Mouse (Mus musculus) G1E-ER4 (cell line): ENCODE measurements around the gene Rnase13. TPM values are rescaled to one million over a fixed set of nuclear protein-coding genes. Genes with fewer than 3 reads are reported as not detected.

Experiments
- GATA1 ChIP-seq: IDR thresholded peaks from one replicate; pipeline ENCODE4 v1.8.0; 2012; ENCODE audit warnings: low read length, inconsistent platforms
- polyA plus RNA-seq: library from polyadenylated mRNA; stranded (reverse); fragments of >175 nt; gene quantifications from 2 replicates; pipeline ENCODE4 v1.2.3, GENCODE M21; 2012

The Rnase13 gene
- not detected in 2 replicates for polyA plus RNA-seq

- no peak for TF ChIP-seq GATA1
Observed at GRCm38 (mm10) chr14:51922571-51922865, at the start of gene Rnase13. Rnase13 (minus strand) TSS chr14:51922773.

GRCm38 (mm10) chr14:51967400-51967799 is 44.8 kb upstream of the Rnase13 start:
- no peak for TF ChIP-seq GATA1

- TF ChIP-seq GATA1: no peak
Observed at GRCm38 (mm10) chr14:51960316-51960715, 37.7 kb upstream of the Rnase13 start.

- no peak for TF ChIP-seq GATA1
Observed at GRCm38 (mm10) chr14:51943336-51943735, 20.8 kb upstream of the Rnase13 start.

GRCm38 (mm10) chr14:51942236-51942635 is 19.7 kb upstream of the Rnase13 start:
- TF ChIP-seq GATA1: no peak

- TF ChIP-seq GATA1: no peak
Observed at GRCm38 (mm10) chr14:51941577-51941976, 19.0 kb upstream of the Rnase13 start.

- TF ChIP-seq GATA1: no peak
Observed at GRCm38 (mm10) chr14:51940944-51941560, 18.5 kb upstream of the Rnase13 start.

GRCm38 (mm10) chr14:51939005-51939404 is 16.4 kb upstream of the Rnase13 start:
- TF ChIP-seq GATA1: no peak

- no peak for TF ChIP-seq GATA1
Observed at GRCm38 (mm10) chr14:51932092-51933020, 9.8 kb upstream of the Rnase13 start.

GRCm38 (mm10) chr14:51930824-51931223 is 8.3 kb upstream of the Rnase13 start:
- no peak for TF ChIP-seq GATA1

GRCm38 (mm10) chr14:51929968-51930367 is 7.4 kb upstream of the Rnase13 start:
- no peak for TF ChIP-seq GATA1

- TF ChIP-seq GATA1: no peak
Observed at GRCm38 (mm10) chr14:51929309-51929943, 6.9 kb upstream of the Rnase13 start.

- TF ChIP-seq GATA1: no peak
Observed at GRCm38 (mm10) chr14:51923492-51923891, 919 bp upstream of the Rnase13 start.

- no peak for TF ChIP-seq GATA1
Observed at GRCm38 (mm10) chr14:51922910-51923309, 337 bp upstream of the Rnase13 start.

GRCm38 (mm10) chr14:51921759-51922570 is 608 bp downstream of the Rnase13 start:
- no peak for TF ChIP-seq GATA1

- no peak for TF ChIP-seq GATA1
Observed at GRCm38 (mm10) chr14:51918966-51919365, 3.6 kb downstream of the Rnase13 start.

- no peak for TF ChIP-seq GATA1
Observed at GRCm38 (mm10) chr14:51918125-51918524, 4.4 kb downstream of the Rnase13 start, which contains the start of gene Tppp2. Tppp2 (plus strand) TSS chr14:51918425.
